Mouse (Mus musculus) retina, adult 2 months (tissue): ENCODE measurements around the gene Kctd6.
A peak's percentile ranks its signal among the peaks of the same experiment; 100 is the strongest.

Experiments used
- DNase-seq: peaks from one replicate; pipeline ENCODE4 v3.0.0-alpha.2; 2012; ENCODE audit warnings: low read depth, low spot score

Gene Kctd6

DNA sequence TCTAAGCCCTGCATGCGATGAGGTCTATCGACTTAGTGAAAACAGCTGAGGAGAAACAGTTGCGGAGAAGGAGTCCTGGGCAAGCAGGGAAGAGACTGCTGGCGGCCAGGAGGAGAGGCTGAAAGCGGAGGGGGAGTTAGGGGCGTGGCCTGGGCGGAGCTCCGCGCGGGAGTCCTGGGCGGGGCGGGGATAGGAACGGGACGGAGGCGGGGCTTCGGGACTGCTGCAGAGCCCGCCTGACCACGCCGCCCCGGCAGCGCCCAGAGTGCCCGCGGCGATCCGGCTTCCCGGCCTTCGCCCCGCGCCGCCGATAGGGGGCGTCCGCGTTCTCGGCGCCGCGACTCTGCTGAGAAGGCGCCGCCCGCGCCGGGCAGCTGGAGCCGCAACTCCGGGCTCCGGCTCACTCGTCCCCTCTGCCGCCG lies at the start of gene Kctd6:
Gene Kctd6 (plus strand): TSS at position 338 of the 422 bp plus-strand sequence.
- DNase-seq: peak; percentile 91

GRCm38 (mm10) chr14:8164463-8164862 lies 49.5 kb upstream of the Kctd6 start:
- DNase-seq: no peak

- peak; percentile 94 for DNase-seq
Measured at GRCm38 (mm10) chr14:8172507-8173410, 41.2 kb upstream of the Kctd6 start, which contains the start of gene Pdhb. Gene Pdhb, minus strand, starts transcription at chr14:8173025.

DNA sequence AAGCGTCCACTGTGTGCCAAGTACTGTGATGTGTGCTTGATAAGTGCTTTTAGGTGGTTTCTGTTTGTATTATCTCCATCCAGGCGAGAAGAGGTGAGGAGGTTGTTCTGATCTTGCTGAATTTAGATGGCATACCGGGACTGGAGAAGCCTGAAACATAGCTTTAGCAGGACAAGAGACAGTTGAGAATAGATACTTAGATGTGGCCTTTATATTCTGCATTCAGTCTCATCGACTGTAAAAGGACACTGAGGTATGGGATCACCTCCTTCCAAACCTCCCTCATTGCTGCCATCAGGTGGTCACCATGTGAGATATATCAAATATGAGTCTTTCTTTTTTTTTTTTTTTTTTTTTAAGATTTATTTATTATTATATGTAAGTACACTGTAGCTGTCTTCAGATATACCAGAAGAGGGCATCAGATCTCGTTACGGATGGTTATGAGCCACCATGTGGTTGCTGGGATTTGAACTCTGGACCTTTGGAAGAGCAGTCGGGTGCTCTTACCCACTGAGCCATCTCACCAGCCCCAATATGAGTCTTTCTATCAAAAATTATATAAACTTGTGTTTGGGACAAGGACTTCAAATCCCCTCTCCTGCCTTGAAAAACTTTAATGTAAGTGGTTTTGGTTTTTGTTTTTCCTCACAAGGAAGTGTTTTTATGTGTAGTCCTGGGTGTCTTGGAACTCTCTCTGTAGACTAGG lies 40.2 kb upstream of the Kctd6 start:
- peak; percentile 16 for DNase-seq

DNA sequence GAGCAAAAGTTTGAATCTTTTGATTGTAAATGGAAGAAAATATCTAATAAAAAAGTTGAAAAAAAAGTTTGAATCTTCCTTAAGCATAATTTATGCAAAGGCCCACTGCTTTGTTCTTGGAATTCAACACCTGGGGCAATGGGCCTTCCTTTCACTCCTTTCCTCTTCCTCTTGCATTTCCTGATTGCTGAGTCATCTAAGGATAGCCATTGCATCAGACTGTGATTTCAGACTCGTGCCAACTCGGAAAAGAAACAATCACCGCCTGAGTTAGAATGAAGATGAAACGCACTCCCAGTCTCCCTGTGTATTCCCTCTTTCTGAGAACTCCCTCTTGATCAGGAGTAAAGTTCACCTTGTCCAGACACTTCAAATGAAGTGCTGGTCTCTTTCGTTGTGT lies 39.3 kb upstream of the Kctd6 start:
- DNase-seq: no peak

DNA sequence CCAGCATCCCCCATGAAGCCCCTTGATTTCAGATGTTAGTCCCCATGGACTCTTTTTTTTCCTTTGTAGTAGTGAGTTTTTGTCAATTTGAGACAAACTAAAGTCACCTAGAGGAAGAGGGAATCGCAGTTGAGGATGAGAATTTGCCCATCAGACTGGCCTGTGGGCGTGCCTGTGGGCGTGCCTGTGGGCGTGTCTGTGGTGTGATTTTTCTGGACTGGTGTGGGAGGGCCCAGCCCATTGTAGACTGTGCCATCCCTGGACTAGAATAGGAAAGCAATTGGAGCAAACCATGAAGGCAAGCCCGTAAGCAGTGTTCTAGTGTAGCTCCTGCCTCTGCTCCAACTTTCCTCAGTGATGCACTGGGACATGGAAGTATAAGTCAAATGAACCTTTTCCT lies 37.7 kb upstream of the Kctd6 start:
- no peak for DNase-seq

DNA sequence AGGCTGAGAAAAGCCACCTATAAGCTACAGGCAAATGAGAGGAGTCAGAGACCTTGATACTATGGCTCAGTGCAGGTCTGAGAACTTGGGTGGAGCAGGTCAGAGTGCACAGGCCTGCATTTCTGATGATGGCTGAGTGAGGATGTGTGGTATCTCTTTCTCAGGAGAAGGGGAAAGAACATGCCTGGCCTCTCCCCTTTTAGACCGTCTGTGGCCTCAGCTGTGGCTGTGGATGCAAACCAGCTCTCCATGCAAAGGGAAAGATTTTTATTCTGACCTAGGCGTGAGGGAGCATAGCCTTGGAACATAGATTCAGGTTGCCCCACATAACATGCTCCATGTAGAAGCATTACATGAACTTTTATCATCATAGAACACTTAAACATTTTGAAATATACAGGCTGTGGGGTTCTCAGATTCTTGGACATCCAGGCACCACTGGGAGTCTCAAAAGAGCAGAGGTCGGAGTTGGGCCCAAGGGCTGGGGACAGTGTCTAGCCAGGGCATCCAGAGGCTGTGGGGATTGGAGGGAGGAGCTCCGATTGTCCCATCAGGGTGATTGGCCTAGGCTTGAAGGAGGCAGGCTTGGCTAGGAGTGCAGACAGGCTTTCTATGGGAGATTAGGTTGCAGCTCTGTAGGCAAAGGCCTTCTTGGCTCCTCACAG lies 33.4 kb upstream of the Kctd6 start:
- no peak for DNase-seq

DNA sequence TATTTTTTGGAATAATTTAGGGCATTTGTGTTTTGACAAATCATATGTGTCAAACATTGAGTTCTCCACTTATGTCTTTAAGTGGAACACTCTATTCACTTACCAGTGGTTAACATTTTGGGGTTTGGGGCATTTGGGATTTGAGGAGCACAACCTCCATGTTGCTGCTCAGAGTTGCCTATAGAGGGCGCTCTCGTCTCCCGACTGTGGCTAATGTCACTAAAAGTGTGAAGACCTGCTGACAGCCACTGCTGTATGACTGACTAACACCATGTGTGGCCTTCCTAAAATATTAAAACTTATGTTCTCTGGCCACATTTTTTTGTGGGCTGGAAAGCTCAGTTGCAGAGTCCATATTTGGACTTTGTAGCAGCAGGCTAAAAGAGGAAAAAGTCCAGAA lies 30.6 kb upstream of the Kctd6 start:
- no peak for DNase-seq

- DNase-seq: no peak
Measured at GRCm38 (mm10) chr14:8186278-8187045, 27.5 kb upstream of the Kctd6 start.

DNA sequence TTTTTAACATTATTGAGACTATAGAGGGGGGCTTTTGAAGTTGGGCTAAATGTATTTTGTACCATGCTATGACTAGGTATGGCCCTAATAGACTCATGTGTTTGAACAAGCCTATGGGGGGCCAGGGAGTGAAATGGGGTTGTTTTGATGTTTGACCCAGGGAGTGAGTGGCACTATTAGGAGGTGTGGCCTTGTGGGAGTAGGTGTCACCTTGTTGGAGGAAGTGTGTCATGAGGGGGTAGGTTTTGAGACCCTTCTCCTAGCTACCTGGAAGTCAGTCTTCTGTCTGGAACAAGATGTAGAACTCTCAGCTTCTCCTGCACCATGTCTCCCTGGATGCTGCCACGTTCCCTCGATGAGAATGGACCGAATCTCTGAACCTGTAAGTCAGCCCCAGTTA lies 23.4 kb upstream of the Kctd6 start:
- DNase-seq: no peak

DNA sequence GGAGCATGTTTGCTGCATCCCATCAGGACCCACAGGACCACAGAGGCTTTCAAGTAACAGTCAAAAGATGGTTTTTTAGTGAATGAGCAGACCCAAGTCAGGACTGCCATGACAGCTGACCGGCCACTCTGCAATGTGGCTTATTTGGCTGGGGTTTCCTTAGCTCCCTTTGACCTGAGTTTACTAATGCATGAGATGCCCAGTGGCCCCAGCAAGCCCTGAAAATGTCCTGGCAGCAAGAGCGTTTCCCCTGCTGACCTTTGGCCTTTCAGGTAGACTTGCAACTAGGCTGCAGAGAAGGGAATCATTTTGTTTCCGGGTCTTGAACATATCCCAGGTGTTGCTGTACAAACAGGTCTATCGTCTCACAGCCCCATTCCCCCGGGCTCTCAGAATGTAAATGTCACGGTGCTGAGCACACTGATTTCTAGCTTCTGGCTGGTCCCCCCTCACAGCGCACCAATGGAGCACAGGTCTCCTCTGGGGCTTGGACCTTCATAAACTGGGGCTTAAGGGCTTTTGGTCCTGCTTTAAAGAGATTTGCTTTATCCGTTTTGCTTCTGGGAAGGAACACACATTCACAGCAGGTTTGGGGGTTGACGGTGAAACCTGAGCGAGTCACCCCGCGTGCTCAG lies 22.5 kb upstream of the Kctd6 start:
- DNase-seq: no peak

DNA sequence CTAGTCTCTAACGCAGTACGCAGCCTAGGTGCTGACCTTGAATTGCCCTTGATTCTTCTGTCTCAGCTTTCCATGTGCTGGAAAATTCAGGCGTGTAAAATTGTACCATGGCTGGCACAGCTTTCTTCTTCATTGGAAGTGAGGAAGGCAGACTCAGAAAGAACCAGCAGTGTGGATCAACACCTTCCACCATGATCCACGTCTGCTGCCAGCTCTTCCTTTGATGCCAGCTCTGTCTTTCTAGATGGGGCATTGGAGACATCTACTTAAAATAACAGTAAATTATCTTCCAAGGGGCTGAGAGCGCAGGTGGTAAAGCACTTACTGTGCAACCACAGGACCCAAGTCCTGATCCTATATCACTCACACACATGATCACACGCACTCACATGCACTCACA lies 21.2 kb upstream of the Kctd6 start:
- no peak for DNase-seq

GRCm38 (mm10) chr14:8200769-8201168 lies 13.2 kb upstream of the Kctd6 start:
- DNase-seq: no peak

GRCm38 (mm10) chr14:8201715-8202114 lies 12.2 kb upstream of the Kctd6 start:
- DNase-seq: no peak

DNA sequence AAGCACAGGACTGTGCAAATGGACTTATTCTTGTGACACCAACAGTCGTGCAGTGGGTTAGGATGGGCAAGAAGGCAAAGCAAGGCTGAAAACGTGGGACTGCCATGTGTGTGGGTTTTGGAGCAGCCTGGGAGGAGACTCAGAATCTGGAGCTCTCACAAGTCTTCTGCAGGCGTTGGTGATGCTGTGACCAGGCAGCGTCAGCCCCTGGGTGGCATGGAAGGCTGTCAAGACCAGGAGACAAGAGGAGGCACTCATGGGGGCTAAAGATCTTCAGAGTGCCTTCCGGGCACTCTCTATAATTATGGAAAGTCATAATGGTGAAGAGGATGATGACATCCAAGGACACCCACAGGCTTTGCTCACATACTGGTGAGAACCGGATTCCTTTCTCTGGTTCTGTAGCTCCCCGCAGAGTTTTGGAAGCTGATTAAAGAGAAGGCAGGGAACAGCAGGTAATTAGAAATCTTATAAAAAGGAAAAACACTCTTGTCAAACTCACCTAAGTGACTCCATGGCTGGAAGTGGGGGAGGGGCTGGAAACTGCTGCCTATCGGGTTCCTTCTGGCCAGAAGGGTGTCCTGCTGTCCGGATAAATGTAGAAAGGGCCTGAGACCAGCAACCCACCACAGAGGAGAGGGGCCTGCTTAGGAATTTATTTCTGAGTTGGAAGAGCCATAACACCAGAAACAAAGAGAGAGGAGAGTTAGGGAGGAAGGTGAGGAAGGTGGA lies 7.6 kb upstream of the Kctd6 start:
- no peak for DNase-seq

DNA sequence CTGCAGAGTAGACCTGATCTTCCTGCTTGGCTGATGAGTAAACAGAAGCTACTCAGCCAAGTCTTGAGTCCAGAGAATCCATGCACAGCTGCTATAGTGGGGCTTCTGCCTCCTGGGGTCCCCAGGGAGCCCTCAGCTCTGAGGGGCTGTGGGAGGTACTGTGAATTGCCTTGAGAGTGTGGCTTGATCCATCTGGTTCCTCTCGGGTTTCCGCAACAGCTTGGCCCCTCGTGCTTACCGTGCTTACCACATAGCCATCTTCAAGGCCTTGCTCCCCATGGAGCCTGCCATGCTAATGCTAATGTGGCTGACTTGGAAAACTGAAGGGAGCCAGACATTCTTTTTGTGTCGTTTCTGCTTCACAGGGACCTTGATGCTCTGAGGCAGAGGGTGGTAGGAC lies 6.8 kb upstream of the Kctd6 start:
- no peak for DNase-seq

- no peak for DNase-seq
Measured at GRCm38 (mm10) chr14:8207543-8207942, 6.4 kb upstream of the Kctd6 start.

DNA sequence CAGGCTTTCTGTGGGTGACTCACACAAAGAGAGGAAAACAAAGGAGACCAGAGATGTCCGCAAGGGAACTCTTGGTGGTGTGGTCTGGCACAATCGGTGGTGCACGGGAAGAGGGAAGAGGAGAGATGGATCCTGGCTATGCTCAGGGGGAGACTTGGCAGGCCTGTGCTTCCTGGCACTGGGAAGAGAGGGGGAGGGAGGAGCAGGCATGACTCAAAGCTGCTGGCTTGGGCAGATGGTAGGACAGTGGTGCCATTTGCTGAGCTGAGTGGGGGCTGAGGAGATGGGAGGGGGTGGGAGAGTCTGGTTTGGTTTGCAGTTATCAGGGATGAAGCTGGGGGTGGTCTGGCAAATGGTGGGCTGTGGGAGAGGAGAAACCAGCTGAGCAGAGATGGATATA lies 5.1 kb upstream of the Kctd6 start:
- DNase-seq: no peak

DNA sequence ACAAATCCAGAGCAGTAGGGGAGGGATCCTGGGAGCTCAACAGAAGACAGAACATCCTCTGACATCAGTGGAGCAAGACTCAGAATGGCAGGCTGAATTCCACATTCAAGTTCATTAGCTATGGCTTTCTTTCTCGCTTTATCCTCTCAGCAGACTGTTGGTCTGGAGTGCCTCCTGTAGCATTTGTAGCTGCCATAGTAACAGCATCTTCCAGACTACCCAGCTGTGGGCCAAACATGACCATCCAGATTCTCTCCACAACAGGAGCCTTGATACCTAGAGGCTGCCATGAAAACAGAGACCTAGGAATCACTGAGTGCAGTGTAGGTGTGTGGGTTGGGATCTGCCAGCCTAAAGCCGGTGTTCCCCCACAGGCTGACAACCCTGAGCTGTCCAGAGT lies 4.0 kb upstream of the Kctd6 start:
- no peak for DNase-seq

DNA sequence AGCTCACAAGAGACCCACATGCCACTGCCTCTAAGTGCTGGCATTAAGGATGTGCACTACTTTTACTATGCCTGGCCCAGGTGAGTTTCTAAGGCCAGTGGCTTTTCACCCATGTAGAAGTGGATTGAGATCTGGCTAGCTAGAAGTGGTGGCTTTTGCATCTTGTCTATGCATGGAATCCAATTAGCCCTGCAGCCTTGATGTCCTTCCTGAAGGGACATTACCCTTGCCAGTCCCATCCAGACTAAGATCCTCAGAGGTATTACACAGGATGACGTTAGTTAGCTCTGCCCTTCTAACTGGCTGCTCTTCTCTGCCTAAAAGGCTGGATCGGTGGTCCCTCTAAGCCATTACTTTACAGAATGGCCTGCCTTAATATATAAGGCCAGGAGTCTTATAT lies 944 bp upstream of the Kctd6 start:
- no peak for DNase-seq
